Mouse (Mus musculus): ENCODE measurements around the gene Stx17. TPM values are rescaled to one million over a fixed set of nuclear protein-coding genes. Genes with fewer than 3 reads are reported as not detected.

Stx17 gene
- polyA plus RNA-seq, 1 experiment = 9.9 TPM

GRCm38 (mm10) chr4:48226800-48227199 is 102.1 kb downstream of the Stx17 start:
- 65% methylated on average over 3 of the region's 3 CpGs for WGBS
- no peak for TF ChIP-seq POLR2A (IDR thresholded peaks at IDR 0.05; ENCODE audit: borderline replicate concordance, control insufficient read depth, low read depth, low read length)
- no peak for TF ChIP-seq CTCF (IDR thresholded peaks at IDR 0.05; ENCODE audit: control insufficient read depth, insufficient read depth, low read length)

More at GRCm38 (mm10) chr4:48226800-48227199, 102.1 kb downstream of the Stx17 start:
- Histone ChIP-seq H3K4me3 (replicated peaks; ENCODE audit: control insufficient read depth, low read depth, low read length) (no peak overlapping the region), H3K27ac (ENCODE audit: control insufficient read depth, insufficient read depth, low read depth, low read length, poor library complexity) (no peak overlapping the region), H3K4me1 (ENCODE audit: control insufficient read depth, insufficient read depth, low read length) (no peaks in the 10 kb centered on the region)

Other genes with a start within 250 kb of the Stx17 start
- not detected in 2 replicates for gene Nr4a3, start 79.8 kb upstream of the Stx17 start, polyA plus RNA-seq (2011; ENCODE audit: insufficient read depth, insufficient read length, low replicate concordance, missing spikeins)
- 26.6 and 48.0 TPM in 2 replicates for gene Erp44, start 154.6 kb downstream of the Stx17 start, polyA plus RNA-seq (2011; ENCODE audit: insufficient read depth, insufficient read length, low replicate concordance, missing spikeins)
- 1.1 and 2.7 TPM in 2 replicates for gene Invs, start 154.8 kb downstream of the Stx17 start, polyA plus RNA-seq (2011; ENCODE audit: insufficient read depth, insufficient read length, low replicate concordance, missing spikeins)

Data from bone marrow, adult 2 months (tissue).